Mouse (Mus musculus) ovary, postnatal 36 days (tissue): ENCODE data around the gene Tm2d3.

Experiments
- DNase-seq: peaks from one replicate; pipeline ENCODE4 v3.0.0; 2022; ENCODE audit warnings: low spot score, mixed read lengths

Tm2d3 gene

GRCm38 (mm10) chr7:65704818-65705242 is 13.9 kb downstream of the Tm2d3 start:
- DNase-seq: peak; percentile 73

- DNase-seq: no peak
These were observed 17.5 kb downstream of the Tm2d3 start for GRCm38 (mm10) chr7:65708506-65708905.

GRCm38 (mm10) chr7:65710301-65710700 is 19.3 kb downstream of the Tm2d3 start:
- DNase-seq: no peak

- no peak for DNase-seq
These were observed 22.8 kb downstream of the Tm2d3 start for GRCm38 (mm10) chr7:65713782-65714181.

- no peak for DNase-seq
These were observed 23.3 kb downstream of the Tm2d3 start for GRCm38 (mm10) chr7:65714304-65714703.

- no peak for DNase-seq
These were observed 43.1 kb downstream of the Tm2d3 start for GRCm38 (mm10) chr7:65734024-65734423.

- DNase-seq: no peak
These were observed 44.3 kb downstream of the Tm2d3 start for GRCm38 (mm10) chr7:65735261-65735660.

GRCm38 (mm10) chr7:65737286-65738040 is 46.5 kb downstream of the Tm2d3 start:
- peak; percentile 71 for DNase-seq

GRCm38 (mm10) chr7:65742857-65743256 is 51.9 kb downstream of the Tm2d3 start:
- no peak for DNase-seq

GRCm38 (mm10) chr7:65747990-65748955 is 57.3 kb downstream of the Tm2d3 start:
- no peak for DNase-seq
